Mouse (Mus musculus) liver, postnatal 0 days (tissue): ENCODE measurements around the gene Hbq1a.

ENCODE experiments used
- CTCF ChIP-seq: sonication (generic); IDR thresholded peaks from 2 replicates; pipeline ENCODE4 v1.5.1; 2016; ENCODE audit warnings: antibody characterized with exemption, low read depth
- EP300 ChIP-seq: IDR thresholded peaks from 2 replicates; pipeline ENCODE4 v1.6.1; 2016; ENCODE audit warnings: antibody characterized with exemption, low read depth, mild to moderate bottlenecking

DNA sequence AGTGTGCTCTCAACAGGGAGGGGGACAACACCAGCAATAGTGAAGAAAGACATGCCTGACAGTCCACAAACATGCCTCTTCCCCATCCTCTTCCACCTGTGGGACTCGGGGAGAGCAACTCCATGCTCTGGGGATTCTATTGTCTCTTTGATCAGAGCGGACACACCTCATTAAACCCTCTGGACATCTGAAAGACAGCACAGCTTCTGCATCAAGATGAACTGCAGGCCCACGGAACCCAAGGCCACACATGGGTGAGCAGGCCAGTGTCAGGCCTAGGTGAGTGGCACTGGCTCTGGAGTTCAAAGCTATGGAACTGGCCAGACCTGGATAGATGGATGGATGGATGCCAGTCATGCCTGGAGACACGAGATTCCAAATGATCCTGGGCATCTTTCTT is 9.6 kb downstream of the Hbq1a start:
- TF ChIP-seq EP300 (no peak), CTCF (no peak)
